Mouse (Mus musculus) spleen, embryonic (tissue): ENCODE measurements around the gene Klhl26.

Experiments used
- CTCF ChIA-PET: fragments of 350-600 bp; sonication (Branson Sonifier 250); formaldehyde crosslinking; loops from one replicate; lab custom pipeline; 2022; lab: Charles Lee

The Klhl26 gene

DNA sequence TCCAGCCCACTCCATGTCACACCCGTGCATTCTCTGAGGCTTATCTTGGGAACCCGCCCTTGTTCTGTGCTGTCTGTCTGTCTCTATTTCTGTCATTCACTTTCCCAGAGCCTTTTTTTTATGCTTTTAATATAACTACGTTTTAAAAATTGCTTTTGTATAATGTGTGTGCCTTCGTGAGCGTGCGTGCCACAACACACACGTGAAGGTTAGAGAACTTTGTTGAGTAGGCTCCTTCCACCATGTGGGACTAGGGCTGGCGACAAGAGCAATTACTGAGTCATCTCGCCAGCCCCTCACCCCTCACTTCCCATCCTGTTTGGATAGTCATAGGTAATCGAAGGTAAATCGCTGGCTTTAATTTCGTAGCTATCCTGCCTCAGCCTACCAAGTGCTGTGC lies 25.8 kb upstream of the Klhl26 start:
- CTCF ChIA-PET, result interaction anchor here (0.7 kb wide), 1 partner anchor 597 kb away, joined by 3 read pairs; no protein-coding TSS in a partner anchor

DNA sequence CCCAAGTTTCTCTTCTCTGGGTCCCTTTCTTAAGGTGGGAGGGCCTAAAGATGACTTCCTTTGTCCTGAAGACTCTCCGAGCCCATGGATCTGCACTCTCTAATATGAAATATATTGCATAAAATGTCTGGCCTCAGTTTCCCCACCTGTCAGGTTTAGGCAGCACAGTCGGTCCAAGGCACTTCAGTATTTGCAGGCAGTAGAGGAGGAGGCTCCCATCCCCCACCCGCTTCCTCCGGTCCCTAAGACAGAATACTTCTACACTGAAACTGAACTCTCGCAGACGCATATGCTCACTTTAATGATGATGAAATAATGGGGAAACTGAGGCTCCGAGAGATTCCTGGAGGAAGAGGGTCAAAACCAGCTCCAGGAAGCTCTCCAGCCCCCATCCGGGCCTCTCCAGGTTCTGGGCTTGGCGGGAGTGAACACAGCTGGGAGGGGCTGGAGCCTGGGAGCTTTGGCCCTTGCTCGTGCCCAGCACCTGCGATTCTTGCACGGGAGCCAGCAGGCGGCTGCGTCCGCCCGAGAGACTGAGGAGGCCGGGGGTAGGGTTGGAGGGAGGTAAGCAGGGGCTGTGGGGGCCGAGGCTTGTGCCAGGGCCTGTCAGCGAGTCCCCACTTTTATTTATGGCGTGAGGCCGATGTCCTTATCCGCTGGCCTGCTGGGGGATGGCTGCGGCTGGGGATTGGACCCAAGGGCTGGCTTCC lies 25.2 kb upstream of the Klhl26 start:
- CTCF ChIA-PET, result no interaction called here

DNA sequence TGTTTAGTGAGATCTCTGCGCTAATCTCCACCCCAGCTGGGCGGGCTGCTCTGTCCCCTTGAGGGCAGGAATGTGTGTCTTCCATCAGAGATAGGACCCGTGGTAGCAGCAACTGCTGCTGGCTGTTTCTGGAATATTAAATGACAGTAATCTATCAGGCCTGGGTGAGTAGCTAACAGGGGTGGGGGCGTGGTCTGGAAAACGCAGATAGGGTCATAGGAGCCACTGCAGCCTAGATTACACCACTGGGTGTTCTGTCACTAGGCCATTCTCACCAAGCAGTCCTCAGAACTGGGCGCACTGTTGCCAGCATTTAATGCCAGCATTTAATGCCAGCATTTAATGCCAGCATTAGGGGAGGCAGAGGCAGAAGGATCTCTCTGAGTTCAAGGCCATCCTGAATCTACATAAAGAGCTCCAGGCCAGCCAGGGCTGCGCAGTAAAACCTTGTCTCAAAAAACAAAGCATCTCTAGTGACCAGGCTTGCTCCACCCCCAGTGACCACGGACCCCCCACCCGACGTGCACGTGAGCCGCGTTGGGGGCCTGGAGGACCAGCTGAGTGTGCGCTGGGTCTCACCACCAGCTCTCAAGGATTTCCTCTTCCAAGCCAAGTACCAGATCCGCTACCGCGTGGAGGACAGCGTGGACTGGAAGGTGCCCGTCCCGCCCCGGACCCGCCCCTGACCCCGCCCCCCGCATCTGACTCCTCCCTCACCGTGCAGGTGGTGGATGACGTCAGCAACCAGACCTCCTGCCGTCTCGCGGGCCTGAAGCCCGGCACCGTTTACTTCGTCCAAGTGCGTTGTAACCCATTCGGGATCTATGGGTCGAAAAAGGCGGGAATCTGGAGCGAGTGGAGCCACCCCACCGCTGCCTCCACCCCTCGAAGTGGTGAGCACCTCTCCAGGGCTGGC lies 23.9 kb upstream of the Klhl26 start:
- CTCF ChIA-PET, result interaction anchor here (0.6 kb wide), 2 partner anchors 155 to 263 kb away, joined by 4 read pairs; no protein-coding TSS in a partner anchor

DNA sequence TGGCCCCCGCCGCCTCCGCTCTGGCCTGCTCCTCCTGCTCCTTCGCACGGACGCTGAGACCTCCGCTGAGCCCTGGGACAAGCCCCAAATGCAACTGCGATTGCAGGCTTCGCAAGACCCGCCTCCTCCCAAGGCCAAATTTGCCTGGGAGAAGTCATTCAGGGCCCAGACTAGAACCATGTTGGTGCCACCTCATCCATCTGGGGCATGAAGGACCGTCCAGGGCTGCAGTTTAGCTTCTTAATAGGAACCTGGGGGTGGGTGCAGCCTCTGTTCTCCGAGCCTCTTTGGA lies 18.9 kb upstream of the Klhl26 start:
- CTCF ChIA-PET, result no interaction called here

DNA sequence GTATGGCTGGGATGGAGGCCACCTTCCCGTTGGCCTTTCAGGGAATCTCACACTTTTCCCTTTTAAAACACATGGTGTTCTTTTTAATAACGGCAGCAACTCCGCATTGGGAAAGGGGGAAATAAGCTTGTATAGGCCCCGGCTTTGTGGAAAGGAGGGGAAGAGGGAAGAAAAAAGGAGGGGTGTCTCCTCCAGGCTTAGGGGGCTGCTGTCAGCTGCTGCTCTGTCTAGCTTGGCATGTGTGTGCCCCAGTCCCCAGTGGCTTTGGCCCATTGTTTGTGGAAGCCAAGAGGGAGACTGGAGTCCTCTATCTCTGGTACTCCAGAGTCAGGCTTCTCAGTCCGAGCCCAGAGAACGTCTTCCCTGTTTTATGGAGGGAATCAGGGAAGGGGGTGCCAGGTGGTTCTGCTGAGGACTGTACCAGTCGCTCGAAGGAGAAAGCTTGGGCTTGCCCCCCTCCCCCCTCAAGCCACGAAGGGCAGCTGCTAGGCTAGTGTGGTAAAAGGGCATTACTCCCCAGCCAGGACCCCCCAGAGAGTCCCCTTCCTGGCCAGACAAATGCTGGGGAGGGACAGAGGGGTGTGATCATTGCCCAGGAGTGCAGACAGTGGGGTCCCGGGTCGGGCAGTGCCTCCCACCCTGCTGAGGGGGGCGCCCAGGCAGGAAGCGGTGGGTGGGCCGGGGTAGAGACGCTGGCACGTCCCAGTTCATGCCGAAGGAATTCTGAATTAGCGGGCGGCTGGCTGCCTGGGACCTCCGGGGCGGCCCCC lies 18.4 kb upstream of the Klhl26 start:
- CTCF ChIA-PET, result no interaction called here

DNA sequence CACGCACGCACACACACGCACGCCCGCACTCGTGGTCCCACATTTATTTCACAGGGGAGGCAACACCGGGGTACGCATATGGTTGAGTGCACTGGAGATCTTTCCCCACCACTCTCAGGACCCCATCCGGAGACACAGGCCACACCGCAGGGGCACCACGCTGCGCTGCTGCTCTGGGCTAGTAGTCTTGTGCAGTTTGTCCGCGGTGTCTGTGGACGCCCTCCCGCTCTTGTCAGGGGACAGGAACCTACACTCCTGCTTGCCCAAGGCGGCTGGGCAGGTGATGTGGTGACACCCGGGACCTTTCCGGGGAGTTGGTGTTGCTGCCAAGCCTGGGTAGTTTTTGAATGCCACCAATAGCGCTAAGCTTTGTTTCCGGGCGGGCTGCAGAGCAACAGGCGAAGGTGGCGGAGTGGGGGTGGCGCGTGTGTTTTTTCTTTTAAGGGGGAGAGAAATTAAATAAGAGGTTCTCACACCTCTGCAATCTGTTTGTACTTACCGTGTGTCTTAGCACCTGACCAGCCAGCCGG lies 17.7 kb upstream of the Klhl26 start:
- CTCF ChIA-PET, result no interaction called here

DNA sequence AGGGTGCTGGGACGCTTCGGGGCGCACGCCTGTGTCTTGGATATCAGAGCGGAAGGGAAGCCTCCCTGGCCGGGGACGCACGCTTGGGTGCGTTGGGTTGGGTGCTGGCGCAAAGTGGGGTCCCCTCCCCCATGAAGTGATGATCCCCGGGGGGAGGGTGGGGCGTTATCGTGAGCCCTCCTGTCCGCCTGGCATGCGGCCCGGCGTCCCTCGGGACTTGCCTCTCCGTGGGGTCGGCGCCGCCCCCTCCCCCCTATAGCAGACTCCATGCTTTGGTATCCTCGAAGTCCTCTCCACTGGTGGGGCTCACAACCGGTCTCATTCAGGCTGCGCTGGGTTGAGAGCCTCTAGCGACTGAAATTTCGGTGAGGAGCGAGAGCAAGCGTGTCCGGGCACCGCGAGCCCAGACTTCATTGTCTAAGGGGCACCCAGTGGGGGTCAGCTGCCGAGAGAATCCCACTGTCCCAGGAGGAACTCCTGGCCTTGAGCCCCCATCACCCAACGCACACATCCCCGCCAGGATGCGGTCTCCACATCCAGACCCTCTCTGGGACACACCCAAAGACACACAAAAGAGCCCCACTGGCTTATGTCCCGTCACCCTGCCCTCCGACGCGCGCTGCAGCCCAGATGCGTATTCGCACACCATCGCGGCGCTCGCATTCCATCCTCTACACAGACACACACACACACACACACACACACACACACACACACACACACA lies 17.1 kb upstream of the Klhl26 start:
- CTCF ChIA-PET, result no interaction called here

DNA sequence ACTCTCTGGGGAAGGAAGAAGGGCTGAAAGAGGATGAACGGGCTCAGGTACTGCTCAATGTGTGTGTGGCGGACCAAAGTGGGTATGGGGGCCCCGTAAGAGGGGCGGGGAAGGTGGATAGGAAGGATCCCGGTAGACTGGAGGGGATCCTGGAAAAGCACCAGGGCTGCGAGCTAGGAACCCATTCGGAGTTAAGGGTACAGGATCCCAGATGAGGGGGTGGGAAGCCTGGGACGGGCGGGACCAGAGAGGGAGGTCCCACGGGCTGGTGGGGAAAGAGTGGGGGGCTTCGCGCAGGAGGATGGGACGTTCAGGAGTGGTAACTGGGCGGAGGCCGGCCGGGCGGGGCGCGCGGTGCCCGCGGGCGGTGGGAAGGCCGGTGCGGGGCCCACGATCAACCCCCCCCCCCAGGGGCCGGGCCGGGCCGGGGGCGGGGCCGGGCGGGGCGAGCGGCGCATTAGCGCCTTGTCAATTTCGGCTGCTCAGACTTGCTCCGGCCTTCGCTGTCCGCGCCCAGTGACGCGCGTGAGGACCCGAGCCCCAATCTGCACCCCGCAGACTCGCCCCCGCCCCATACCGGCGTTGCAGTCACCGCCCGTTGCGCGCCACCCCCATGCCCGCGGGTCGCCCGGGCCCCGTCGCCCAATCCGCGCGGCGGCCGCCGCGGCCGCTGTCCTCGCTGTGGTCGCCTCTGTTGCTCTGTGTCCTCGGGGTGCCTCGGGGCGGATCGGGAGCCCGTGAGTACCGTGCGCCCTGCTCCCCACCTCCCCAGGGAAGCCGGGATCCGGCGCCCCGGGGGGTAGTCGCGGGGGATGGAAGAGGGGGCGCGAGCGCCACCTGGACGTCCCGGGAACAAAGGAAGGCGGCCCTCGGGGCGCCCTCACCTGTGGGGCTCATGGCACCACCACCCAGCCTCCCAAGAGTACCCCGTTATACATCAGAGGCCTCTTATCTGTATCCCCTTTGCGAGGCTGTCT lies 16.2 kb upstream of the Klhl26 start, which contains the start of gene Crlf1:
Gene Crlf1 (plus strand): TSS at position 495 of the 977 bp plus-strand sequence.
- CTCF ChIA-PET, result no interaction called here

DNA sequence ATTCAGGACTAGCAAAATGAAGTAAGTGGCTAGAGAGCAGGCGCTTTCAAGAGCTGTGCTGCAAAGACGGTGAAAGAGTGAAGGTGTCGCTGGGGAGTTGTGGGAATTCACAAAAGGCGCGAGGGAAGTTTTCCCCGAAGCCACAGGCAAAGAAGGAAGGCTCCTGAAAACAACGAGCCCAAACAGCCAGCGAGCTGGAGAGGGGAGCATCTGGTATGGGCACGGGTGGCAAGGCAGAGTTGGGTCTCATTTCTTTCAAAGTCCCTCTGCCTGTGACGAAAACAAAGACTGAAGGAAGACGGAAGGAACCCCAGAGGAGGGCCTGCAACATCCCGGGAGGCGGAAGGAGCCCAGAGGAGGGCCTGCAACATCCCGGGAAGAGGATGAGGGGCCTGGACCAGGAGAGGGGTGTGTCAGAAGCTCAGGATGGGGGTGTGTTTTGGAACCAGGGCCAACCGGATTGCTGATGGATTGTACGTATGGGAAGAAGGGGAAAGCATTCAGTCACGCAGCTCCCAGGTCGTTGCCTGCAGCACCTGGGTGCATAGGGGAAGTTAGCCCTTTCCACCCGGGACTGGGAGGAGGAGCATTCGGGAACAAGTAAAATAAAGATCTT lies 14.2 kb upstream of the Klhl26 start:
- CTCF ChIA-PET, result no interaction called here

DNA sequence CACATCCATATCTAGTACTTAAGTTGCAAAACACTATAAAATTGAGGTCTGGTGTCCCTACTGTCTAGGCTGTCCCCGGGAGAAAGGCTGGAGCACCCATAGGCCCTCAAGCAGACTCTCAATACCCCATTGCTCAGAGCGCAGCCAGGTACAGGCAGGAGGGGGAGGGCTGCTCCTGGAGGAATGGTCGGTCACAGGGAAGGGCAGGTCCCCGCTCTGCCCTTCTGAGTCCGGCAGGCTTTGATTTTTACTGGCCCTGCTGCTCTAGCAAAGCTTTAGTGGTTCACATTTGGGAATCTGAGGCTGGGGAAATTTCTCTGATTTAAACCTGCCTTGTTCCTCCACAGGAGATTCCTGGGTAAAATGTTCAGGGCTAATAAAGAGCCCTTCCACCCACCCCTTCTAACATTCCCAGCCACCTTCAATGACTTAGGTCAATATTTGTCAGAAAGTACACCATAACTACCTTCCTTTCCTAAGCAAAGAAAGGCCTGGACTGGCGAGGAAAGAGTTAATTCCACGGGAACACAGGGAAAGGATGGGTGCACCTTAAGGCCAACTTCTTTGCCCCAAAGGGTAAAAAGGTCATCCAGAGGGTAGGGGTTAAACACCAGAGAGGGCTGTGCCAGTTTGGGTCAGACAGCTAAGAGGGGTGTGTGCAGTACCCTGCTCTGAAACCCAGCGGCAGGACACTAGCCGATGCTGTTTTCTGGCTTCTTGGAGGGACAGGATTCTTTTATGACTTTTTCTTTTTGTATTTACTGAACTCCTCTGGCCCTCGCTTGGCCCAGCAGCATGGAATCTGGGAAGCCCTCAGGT lies 13.5 kb upstream of the Klhl26 start:
- CTCF ChIA-PET, result interaction anchor here (0.6 kb wide), 1 partner anchor 15 kb away, joined by 9 read pairs; no protein-coding TSS in a partner anchor

DNA sequence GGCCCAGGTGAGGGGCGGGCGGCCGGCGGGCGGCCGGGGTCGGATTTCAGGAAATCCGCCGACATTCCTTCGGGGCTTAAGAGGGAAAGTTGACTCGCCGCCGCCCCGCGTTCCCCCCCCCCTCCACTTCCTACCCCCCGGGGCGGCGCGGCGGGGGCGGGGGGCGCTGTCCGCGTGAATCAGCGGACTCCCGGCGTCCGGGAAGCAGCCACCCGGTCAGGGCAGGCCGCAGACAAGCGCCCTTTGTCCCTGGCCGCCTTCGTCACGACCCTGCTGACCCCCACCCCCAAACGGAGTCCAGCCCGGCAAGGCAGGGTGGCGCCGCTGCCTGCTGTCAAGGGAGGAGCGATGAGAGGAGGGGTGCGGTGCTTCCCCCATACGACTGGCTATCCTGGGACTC lies 12.8 kb upstream of the Klhl26 start:
- CTCF ChIA-PET, result no interaction called here

DNA sequence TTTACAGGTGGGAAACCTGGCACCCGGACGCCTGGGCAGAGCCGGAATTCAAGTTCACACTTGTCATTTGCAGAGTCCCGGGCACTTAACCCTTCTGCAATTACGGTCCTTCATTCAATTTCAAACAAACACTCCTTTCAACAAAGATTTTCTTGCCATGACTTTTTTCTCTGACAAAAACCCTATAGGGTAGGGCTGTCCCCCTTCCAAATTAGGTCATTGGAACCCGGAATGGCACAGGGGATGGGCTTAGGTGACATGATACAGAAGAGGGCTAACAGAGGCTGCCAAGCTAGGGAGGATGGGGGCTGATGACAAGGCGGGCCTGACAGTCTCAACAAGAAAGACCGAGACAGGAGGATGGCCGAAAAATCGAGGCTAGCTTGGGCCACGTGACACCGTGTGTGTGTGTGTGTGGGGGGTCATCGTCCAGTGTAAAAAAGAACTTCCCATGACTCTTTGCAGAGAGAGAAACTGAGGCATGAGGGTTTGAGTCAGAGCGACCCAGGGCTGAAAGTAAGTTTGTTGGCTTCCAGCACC lies 12.2 kb upstream of the Klhl26 start:
- CTCF ChIA-PET, result no interaction called here

DNA sequence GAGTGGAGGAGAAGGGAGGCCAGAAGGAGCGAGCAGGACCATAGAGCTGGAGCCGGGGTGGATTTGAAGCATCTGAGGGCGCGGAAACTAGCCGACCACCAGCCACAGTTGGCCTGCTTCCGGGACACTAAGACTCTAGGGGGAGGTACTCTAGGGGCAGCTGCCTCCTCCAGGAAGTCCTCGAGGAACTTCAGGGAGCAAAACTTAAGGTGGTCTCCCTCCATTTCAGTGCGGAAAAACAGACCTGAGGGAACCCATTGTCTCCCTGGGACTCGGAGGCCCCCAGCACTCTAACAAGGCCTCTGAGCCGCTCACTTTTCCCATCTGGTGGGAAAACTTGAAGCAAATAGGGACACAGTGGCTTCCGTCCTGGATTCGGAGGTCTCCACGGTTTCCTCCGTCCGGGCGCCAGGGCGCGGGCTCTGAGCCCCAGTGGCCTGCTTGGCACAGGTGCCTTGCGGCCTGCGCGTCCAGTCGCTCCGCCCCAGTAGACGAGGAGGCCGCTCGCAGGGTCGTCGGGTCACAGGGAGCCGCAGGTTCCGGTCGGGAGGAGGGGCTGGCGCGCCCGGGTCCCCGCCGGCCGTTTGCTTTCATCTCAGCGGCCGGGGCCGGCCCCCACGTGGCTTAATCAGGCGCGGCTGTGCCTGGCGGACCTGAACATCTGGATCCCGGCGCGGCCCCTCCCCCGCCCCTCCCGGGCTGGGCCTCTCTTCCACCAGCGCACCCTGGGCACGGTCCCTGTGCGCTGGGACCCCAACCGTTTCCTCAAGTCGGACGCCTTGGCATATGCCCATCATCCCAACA lies 11.4 kb upstream of the Klhl26 start:
- CTCF ChIA-PET, result no interaction called here

DNA sequence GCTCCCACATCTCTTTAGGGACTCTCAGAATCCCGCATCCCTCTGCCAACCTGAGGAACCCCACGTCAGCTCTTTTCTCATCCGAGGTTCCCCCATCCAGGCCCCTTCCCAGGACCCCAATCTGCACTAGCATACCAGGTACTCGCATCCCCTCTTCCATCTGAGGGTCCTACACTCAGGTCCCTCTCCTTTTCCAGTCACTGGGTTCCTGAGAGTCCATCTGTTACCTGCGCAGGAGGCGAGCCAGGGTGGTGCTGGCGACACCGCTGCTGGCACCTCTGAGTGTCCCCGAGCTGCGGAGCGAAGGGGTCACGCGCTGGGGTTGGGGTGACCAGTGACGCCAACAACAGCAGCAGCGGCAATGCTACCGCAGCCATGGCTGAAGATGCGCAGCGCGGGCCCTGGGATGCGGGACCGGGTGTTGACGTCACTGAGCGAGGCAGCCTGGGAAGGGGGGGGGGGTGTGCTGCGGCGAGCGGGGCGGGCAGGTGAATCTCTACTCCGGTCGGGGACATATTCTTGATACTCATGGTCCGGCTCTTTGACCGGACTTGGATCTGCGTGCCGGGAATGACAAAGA lies 10.3 kb upstream of the Klhl26 start, which contains the start of gene Tmem59l:
Gene Tmem59l (minus strand): TSS at position 418 of the 580 bp plus-strand sequence.
- CTCF ChIA-PET, result no interaction called here

DNA sequence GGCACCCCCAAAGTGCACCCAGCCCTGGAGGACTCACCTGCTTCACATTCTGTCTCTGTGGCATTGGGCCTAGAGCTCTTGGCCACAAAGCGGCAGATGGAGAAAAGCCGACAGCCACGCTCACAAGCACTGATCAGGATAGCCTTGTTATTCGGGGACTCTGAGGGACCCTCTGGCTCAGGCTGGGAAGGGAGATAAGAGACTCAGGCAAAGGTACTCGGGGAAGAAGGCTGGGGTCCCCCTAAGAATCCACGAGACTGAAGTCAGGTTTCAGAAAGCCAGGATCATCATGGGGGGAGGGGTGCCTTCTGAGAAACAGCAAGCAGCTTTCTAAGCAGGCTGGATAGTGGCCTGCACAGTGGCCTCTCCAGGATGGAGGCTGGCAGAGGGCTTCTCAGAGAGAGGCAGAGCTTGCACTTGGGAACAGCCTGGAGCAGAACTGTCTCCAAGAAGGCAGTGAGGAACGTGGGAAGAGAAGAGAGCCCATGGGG lies 9.5 kb upstream of the Klhl26 start:
- CTCF ChIA-PET, result no interaction called here

DNA sequence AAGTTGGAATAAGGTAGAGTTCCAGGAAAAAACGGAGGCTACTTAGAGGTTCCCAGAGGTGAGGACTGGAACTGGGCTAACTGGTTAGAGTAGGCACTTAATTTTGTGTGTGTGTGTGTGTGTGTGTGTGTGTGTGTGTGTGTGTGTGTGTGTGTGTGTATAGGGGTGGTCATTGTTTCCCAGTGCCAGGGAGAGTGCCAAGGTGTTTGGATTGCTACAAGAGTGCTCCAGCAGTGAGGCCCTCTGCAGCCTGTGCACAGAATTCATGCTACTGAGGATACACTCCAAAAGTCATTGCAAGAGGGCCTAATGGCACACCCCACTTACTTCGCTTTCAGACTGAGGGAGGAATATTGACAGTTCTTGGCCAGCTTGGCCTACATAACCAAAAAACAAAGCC lies 6.2 kb upstream of the Klhl26 start:
- CTCF ChIA-PET, result no interaction called here

DNA sequence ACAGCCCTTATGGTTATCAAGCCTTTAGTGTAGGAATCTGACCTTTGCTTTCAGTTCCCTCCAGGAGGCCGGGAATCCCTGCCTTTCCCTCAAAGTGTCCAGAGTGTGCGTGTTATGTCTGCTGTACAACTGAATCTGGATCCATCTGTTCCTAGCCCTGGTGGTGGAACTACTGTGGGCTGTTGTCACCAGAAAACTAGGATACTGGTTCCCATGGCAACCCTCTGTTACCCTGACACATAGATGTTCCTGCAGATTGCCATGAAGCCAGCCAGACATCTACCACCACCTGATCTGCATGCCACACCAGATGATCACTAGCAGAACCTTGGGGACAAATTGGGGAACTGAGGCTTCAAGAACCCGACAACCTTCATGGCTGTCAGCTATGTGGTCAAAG lies 5.1 kb upstream of the Klhl26 start:
- CTCF ChIA-PET, result no interaction called here
